Mouse (Mus musculus) granulocyte monocyte progenitor cell, adult 5-6 weeks (primary cell): ENCODE results near the gene Znrd1. TPM values are rescaled to one million over a fixed set of nuclear protein-coding genes. Genes with fewer than 3 reads are reported as not detected.
A peak's percentile ranks its signal among the peaks of the same experiment; 100 is the strongest.
"Not testable (repeated sequence)": the region's sequence is repeated elsewhere in the genome, so short reads cannot be mapped to it uniquely, and the experiment has no call there.

Experiments used
- ATAC-seq: replicated peaks from 2 replicates; pipeline ENCODE4 v1.8.0; 2016; ENCODE audit warnings: mild to moderate bottlenecking, moderate TSS enrichment, inconsistent platforms; ENCODE audit not compliant: poor library complexity, severe bottlenecking
- total RNA-seq, 2 experiments: library from RNA; stranded (forward) in 1 of 2; stranded (reverse) in 1 of 2; fragments of 200-712, 200-1000 nt in 1 of 2; fragments of >200 nt in 1 of 2; fragmentation: Nextera tagmentation in 1 of 2; gene quantifications; 2 replicates each; pipeline ENCODE4 v1.2.3; 2014 to 2017

The Znrd1 gene
- total RNA-seq (2014; fragmentation: Nextera tagmentation) (81.6 and 134 TPM in 2 replicates), total RNA-seq (2017) (25.6 and 35.4 TPM in 2 replicates)

DNA sequence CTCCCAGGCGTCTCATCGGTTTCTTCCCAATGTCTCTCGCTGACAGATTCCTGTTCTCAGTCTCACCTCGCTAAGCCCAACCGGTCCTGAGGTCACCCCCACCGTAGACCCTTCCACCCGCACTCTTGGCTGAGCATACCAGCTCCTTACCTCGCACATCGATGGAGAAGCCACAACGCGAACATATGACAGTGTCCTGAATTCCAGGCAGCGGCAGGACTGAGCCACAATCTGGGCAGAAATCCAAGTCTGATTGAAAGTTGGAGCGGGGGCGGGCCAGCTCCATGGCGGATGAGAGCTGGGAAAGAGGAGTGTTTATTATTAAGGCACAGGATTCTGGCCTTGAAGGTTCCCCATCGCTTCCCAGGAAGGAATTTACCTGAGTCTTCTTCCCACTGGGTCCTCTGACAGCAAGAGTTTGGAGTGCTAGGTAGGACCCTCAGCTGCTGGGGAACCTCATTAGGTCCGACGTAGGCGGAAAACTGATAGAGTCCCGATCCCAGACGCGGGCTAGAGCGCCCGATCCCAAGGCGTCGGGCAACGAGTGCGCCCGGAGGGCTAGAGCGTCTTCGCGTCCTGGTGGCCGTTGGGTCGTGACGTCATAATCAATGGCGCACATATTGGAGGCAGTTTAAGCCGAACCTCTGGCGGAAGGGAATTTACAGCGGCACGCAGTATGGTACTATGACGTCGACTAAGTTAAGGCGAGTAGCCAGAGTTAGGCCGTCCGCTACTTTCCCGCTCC lies at the start of gene Znrd1, which contains the start of gene Znrd1as:
Gene Znrd1, minus strand, starts transcription at position 561 of the 745 bp plus-strand sequence.
Gene Znrd1as, plus strand, starts transcription at position 594 of the 745 bp plus-strand sequence.
- peak; percentile 99 for ATAC-seq

DNA sequence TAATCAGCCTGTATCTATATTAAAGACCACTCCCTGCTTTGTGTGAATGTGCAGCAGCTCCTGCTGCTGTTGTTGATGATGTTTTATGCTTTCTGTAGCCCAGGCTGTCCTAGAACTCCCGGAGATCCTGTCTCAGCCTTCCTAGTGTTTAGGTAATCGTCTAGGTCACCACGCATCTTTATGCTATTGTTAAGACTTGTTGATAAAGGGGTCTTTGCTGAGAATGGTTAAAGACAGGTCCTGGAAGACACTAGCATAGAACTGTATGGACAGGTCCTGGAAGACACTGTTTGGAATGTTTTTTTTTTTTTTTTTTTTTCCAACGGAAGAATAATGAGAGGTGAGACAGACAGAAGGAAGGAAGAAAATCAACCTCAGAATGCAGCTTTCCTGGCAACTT lies 45.0 kb upstream of the Znrd1 start:
- ATAC-seq: no peak

DNA sequence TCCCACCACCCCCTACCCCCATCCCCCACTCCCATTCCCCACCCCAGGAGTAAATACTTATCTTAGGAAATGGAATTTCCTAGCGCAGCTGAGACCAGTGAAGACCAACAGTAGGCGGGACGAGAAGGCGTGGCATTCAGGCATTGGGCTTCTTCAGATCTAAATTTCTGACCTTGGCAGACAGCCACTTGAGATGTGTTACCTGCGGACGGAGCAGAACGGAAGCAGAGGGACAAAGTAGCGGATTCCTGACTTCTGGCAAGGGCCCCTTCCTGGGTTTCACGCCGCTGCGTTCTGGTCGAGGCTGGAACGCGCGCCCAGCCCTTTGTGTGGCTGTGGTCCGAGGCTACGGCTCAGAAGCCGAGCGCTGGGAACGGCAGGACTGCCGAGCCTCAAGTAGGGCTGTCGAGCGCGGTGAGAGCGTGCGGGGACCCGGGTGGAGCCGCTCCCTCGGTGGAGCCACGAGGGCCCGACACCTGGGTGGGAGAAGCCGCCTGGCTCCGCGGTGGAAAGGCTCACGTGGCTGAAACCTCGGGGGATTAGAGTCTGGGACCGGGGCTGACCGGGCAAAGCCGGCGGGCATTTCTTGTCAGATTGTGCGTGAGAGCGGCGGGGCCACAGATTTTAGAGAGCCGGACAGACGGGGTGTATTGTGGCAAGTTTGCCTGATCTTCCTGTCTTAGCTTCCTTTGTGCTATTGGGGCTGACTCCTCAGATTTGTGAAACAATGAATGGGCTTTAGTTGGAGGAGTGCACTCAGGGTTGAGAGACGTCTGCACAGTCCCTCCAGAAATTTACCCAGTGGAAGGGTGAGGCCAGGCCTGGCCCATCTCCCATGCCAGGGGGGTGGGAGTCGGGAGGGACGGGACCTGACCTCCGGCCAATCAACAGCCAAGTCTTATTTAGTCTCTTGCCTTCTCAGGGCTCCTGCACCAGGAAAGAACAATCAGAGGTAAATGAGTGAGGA lies 44.3 kb upstream of the Znrd1 start:
- ATAC-seq: peak; percentile 63

DNA sequence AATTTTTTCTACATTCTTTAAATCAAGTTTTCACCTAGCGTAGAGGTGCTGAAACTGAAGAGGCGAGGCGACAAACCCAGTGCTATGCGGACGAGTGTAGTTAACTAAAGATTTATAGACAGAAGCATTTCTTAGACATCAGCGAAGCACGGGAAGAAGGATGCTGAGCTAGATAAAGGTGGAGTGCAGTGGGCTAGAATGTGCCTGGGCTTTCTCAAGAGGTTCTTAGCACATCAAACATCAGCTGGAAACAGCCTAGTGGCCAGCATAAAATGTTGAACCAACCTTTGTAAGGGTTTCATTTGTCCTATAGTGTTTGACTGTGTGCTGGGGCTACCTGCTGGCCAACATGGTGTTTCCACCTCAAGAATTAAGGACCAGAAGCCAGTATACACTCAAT lies 42.5 kb upstream of the Znrd1 start, which contains the start of gene Zfp57:
Gene Zfp57, plus strand, starts transcription at position 301 of the 400 bp plus-strand sequence.
- no peak for ATAC-seq

DNA sequence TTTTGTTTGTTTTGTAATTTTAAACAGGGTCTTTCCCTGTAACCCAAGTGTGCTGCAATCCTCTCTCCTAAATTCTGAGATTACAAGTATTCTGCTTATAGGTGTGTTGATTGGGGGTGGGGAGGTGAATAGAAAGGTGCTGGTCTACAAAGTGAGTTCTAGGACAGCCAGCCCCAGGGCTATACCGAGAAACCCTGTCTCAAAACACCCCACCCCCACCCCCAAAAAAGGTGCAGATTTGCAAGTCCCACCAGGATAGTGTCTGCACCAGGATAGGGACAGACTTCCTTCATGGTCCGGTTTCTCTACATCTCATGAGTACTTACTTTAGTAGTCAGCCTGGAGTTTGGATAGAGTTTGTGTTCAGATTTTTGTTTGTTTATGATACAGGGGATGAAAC lies 40.1 kb upstream of the Znrd1 start:
- ATAC-seq: no peak

DNA sequence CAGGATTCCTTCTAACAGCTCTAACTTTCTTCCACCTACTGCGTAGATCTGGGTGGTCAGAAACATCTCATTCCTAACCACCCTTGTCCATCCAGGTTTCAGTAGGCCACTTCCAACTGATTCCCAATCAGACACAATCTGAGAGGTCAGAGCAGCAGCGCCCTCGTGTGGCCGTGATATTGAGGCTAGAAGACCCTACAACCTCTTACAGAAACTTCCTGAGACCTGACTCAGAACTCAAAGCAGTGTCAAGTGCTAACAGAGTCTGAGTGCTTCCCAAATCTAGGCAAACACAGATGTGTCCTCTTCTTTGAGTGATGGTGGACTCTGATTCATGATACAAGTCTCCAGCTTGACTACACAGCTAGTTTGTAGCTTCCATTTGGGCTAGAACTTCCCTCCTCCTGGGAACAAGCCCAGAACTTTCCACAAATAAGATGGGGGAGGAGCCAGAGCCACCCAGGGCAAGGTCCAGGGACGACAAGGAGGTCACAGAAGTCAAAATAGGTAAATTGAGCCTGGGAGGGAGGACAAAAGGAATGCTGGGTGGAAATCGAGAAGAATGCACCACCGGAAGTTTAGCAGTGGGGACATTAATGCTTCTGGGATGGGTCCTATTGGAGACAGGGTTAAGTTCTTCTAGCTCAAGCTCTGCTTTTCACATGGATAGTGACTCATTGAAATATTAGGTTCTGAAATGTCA lies 38.8 kb upstream of the Znrd1 start:
- ATAC-seq: peak; percentile 45

DNA sequence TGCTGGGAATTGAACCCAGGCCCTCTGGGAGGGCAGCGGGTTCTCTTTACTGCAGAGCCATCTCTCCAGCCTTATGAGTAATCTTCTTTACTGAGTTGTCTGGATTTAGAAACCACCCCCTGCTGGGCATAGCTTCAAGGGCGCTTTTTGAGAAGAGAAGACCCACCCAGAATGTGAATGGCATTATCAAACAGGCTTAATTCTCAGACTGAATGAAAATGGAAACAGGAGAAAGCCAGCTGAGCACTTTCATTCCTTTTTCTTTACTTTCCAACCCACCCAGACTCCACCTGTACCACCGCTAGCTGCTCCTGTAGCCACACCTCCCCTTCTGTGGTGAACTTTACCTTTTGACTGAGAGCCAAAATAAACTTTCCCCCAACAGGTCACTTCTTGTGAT lies 37.1 kb upstream of the Znrd1 start:
- ATAC-seq: no peak

DNA sequence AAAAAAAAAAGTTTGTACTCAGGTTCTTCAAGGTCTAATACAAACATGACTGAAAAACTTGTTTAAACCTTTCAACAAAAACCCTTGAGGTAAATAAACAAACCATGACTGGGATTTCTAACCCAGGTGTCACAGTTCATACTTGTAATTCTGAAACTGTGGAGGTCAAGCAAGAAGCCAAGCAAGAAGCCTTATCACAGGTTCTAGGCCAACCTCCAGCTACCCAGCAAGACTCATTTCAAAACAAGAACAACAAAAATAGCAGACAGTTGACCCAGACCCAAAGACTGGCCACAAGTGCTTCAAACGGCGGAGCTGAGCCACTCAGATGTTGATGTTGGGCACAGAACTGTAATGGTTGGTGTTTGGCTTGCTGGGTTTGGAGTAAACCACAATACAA lies 36.2 kb upstream of the Znrd1 start:
- ATAC-seq: no peak

DNA sequence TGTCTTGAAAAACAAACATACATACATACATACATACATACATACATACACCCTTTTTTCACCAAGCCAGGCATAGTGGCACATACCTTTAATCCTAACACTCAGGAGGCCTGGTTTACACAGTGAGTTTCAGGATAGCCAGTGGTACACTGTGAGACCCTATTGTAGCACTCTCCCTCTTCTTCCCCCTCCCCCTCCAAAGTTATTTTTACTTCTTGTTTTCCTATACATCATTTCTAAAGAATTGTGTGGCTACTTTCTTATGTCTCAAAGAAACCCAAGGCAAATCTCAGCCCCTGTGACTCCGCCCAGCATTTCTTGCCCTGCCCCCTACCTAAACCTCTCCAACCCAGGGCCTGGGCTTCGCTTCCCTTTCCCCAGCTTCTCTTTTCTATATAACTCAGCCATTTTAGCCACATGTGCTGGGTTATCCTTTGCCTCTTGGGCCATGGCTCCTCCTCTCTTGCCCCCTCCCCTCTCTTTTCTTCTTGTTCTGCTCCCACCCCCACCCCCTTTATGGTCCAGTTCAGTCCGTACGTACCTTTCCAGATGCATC lies 35.5 kb upstream of the Znrd1 start:
- ATAC-seq: peak; percentile 38

DNA sequence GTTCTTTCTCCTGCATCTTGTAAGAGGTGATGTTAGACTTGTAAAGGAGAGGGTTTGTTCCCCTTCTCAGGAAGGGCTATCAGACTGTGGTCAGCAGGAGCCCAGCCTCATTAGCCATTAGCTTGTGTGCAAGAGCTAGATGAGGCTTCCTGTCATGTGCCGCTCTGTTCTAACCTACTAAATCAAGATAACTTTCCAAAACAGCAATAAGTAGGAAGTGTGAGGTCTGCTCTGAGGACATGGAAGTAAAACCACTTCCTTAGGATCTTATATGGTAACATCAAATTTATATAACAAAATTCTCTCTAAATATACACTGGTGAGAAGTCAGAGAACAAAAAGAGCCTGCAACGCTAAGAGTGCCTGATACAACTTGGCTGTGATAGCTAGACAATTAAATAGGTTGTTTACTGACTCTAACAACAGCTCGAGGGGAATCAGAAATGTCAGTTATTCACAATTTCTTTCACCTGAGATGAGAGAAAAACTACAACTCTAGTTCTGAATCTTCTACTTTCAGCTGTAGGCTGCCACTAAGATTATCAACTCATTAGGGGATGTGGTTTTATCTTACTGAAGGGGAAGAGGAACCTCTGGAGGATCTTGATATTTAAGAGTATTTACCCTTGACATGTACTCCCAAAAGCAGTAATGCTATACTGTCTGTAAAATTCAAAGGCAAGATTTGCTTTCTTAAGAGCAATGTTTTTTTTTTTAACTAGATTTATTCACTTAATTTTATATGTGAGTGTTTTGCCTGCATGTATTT lies 34.2 kb upstream of the Znrd1 start:
- peak; percentile 82 for ATAC-seq

DNA sequence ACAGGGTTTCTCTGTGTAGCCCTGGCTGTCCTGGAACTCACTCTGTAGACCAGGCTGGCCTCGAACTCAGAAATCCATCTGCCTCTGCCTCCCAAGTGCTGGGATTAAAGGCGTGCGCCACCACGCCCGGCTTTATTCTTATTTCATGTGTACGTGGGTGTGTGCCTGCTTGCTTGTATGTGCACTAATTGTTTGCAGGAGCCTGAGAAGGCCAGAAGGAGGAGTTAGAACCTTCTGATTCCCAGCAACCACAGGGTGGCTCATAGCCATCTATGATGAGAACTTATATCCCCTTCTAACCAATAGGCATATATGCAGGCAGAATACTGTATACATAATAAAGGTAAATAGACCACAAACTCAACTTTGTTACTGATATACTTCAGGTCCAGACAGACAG lies 32.3 kb upstream of the Znrd1 start:
- ATAC-seq: not testable (repeated sequence)

DNA sequence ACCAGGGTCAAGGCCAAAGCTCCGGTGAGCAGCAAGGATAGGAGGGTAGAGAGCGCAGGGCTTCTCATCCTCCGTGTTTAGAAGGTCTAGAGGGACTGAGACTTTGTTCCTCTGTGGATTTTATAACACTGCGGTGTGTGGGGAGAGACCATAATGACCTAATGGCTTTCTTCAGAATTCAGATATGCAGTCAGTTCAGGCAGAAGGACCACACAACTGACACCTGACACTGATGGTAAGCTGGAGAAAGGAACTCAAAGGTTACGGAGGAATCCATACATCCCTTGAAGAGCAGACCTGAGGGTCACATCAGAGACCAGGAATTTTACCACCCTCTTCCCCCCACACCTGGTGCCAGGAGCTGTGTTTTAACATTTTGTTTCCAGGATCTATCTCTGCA lies 31.1 kb upstream of the Znrd1 start, which contains the start of gene H2-M5:
Gene H2-M5, minus strand, starts transcription at position 101 of the 400 bp plus-strand sequence.
- no peak for ATAC-seq

DNA sequence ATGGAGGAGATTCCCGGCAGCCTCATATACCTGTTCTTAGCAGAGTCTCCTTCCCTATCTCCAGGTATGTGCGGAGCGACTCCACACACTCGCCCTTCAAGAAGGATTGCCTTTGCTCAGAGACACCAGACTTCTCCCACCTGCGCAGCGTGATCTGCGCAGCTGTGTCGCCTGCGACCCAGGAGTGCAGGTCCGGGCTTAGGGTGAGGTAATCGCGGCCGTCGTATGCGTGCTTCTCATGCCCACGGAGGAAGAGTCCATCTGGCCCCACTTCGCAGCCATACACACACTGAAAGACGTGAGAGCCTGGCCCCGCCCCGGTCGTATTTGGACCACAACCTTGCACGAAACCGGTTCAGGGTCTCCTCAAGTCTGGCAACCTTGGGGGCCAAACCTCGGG lies 30.1 kb upstream of the Znrd1 start:
- ATAC-seq: 0 out of 2 replicates have a peak, but pooled peaks have one; percentile 15

DNA sequence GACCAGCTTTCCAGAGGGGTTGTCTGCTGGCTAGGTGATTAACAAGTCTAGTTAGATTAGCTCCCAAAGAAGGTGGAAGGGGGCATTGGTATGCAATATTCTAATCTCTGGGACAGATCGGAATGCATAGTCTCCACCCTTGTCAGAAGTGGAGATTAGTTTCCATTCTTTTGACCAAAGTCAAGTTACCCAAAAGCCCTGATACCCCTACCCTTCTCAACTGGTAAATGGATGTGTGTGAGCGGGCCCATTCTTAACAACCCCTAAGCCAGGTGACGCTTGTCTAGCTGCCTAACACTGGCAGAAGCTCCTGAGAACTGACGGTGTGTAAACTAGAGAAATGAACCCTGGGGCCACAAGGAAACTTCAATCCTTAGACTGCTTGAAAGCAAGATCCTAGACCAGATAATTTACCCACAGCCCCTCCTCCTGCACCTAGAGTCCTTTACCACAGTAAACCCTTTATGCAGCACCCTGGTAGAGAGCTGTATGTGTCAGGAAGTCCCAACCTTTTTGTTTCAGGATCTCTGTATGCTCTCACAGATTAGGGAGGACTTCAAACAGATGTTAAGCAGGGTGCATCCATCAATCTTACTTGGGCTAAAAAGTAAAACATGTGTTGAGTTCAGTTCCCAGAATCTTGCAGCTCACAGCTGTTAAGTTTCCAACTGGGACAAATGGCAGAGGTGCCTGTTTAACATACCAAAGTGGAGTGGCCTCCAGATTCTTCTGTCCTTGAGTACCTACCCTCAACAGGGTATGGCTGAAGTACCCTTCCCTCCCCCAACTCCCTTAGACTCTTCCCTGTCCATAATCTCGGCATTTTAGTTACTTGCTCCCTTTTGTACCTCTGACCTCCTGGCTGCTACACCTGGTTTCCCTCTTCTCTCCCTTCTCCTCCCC lies 24.1 kb upstream of the Znrd1 start:
- no peak for ATAC-seq

DNA sequence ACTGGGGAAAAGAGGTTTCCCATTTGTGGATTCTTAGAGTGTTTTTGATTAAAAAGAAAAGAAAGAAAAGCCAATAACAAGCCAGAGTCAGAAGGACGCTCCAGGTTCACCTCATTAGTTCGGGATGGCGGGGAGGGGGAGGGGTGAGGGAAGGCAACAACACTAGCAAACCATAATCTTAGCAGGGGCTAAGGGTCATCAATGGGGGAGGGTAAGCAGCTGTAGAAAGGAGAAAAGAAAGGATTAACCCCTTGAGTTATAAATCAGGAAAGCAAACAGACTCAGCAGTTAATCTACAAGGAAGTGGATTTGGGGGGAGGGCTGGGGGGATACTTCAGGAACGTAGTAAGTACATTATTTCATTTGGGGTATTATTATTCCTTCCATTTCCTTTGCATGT lies 23.5 kb upstream of the Znrd1 start:
- no peak for ATAC-seq

DNA sequence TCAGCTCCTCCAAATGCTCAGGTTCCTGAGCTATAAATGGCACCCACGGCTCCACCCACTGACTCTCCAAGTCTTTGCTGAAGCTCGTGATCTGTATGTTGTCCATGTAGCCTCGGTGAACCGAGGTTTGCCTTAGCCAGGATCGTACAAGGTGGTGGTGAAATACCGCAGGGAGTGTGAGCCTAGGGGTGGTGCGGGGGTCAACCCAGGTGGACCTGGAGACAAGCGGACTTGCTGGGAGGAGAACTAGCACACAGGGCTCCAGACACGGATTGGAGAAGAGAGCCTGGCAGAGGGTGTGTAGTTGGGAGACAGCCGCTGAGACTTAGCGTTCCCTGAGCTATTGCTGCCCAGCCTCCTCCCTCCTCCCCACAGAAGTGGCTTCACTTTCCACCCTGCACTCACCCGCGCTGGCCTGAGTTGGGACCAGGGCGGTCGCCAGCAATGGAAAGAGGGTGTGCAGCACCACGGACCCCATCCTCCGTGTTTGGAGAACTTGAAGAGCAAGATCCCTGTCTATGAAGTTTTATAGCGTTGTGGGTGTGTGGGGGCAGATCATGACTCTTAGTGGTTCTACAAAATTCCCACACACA lies 23.0 kb upstream of the Znrd1 start, which contains the start of gene 2410137M14Rik:
Gene 2410137M14Rik, minus strand, starts transcription at position 17 of the 593 bp plus-strand sequence.
- ATAC-seq: peak; percentile 37

DNA sequence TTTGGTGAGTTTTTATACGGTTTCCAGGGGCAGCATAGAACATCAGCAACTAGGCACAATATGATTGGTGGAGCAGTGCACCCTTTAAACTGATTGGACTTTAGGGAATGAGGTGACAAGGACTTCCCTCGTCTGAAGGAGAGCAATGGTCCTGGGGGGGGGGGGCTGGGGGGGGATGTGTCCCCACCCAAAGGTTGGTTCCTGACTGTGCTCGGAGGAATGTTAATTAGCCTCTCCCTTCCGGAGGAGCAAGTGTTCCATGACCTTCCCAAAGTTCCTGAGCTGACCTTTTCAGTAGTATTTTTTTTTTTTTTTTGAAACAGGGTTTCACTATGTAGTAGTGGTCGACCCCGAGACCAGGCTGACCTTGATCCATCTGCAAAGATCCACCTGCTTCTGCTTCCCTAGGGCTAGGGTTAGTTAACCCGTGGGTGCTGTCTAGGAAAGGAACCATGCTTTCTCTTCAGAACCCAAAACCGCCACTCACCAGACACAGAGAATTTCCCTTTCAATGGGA lies 15.0 kb upstream of the Znrd1 start:
- ATAC-seq: no peak
